Mouse (Mus musculus): ENCODE results near the gene Rwdd4a.

DNA sequence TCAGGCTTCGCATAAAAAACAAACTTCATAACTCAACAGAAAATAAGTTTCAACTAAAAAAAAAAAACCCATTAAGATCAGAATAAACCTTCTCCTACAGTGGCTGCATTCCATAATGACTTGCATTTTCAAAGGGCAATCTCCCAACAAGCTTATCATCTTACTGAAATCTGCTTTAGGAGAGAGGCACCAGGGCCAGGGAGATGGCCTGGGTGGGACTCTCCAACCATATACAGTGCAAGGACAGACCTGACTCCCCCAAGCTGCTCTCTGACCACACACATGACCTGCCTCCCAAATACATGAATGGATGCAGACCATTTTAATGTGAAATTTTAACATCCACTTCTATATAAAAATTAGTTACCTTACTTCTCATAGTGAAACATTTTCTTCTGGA, 5.4 kb upstream of the Rwdd4a start:
- TF ChIP-seq CTCF (IDR thresholded peaks at IDR 0.05; ENCODE audit: low read depth): no peak
- no peak for TF ChIP-seq EP300 (IDR thresholded peaks at IDR 0.05; ENCODE audit: low read depth)
